Mouse (Mus musculus) testis, adult 2 months (tissue): Measurements from ENCODE around the gene Acot4. TPM values are rescaled to one million over a fixed set of nuclear protein-coding genes. Genes with fewer than 3 reads are reported as not detected.
"Not testable (repeated sequence)": the region's sequence is repeated elsewhere in the genome, so short reads cannot be mapped to it uniquely, and the experiment has no call there.

Source experiments
- H3K27ac ChIP-seq: fragments of 200-500 bp; 2 replicates; pipeline ENCODE4 v1.5.1; 2012; ENCODE audit warnings: low read depth, low read length; ENCODE audit not compliant: control insufficient read depth, insufficient read depth
- H3K27me3 ChIP-seq: fragments of 200-500 bp; 2 replicates; pipeline ENCODE4 v1.6.1; 2012; ENCODE audit warnings: mild to moderate bottlenecking, low read length, moderate library complexity; ENCODE audit not compliant: control insufficient read depth, insufficient read depth
- H3K36me3 ChIP-seq: fragments of 200-500 bp; 2 replicates; pipeline ENCODE4 v1.6.1; 2012; ENCODE audit warnings: mild to moderate bottlenecking, low read length; ENCODE audit not compliant: control insufficient read depth, insufficient read depth
- H3K4me1 ChIP-seq: fragments of 200-500 bp; 2 replicates; pipeline ENCODE4 v1.6.1; 2012; ENCODE audit warnings: low read length; ENCODE audit not compliant: control insufficient read depth, insufficient read depth
- H3K4me3 ChIP-seq: fragments of 200-500 bp; 2 replicates; pipeline ENCODE4 v1.5.1; 2012; ENCODE audit warnings: low read depth, mild to moderate bottlenecking, low read length, moderate library complexity, mixed read lengths; ENCODE audit not compliant: control insufficient read depth
- CTCF ChIP-seq: fragments of 200-500 bp; IDR thresholded peaks from 2 replicates; pipeline ENCODE4 v1.5.1; 2012; ENCODE audit warnings: low read depth, mild to moderate bottlenecking, inconsistent platforms, low read length, moderate library complexity; ENCODE audit not compliant: control insufficient read depth, insufficient read depth, insufficient replicate concordance
- POLR2A ChIP-seq: fragments of 200-500 bp; IDR thresholded peaks from 2 replicates; pipeline ENCODE4 v1.6.1; 2012; ENCODE audit warnings: low read depth, mild to moderate bottlenecking, inconsistent platforms, low read length, moderate library complexity; ENCODE audit not compliant: control insufficient read depth
- polyA plus RNA-seq: library from polyadenylated mRNA; depleted of rRNA; stranded (reverse); fragments of >200 nt; gene quantifications from 2 replicates; pipeline ENCODE4 v1.2.3, GENCODE M21; 2012; rRNA removed

Acot4 gene
- polyA plus RNA-seq, 1 experiment, result 0.11 TPM

- no peak overlapping the region for H3K4me3 ChIP-seq
- TF ChIP-seq POLR2A (no peak), CTCF (no peak)
- H3K36me3 ChIP-seq, result no peaks in the 10 kb centered on the region
- H3K27ac ChIP-seq, result no peak overlapping the region
- H3K27me3 ChIP-seq, result no peaks in the 10 kb centered on the region
- H3K4me1 ChIP-seq, result peaks cover 6% of the 10 kb centered on the region
Observed at GRCm38 (mm10) chr12:84068296-84068695, 30.1 kb downstream of the Acot4 start.

DNA sequence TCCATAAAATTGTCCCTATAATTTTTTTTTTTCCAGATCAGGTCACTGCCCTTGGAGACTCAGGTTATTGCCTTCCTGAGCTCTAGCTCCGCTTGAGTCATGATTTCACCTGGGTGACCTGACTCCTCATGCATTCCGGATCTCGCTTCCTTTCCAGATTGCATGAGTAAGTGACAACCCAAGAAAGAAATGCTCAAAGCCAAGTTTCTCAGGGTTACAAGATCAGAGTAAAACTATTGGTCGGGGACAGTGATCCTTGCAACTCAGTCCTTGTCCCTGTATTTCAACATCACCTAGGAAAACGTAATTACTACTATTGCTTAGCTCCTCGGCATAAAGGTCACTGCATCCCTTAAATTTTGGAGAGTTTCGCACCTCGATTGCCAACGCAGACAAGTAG lies 30.8 kb downstream of the Acot4 start, which contains the start of gene Acot5:
TSS of gene Acot5 (plus strand) at position 340 of the 400 bp plus-strand sequence.
- no peaks in the 10 kb centered on the region for H3K36me3 ChIP-seq
- peaks cover 6% of the 10 kb centered on the region for H3K4me1 ChIP-seq
- TF ChIP-seq POLR2A, result no peak
- no peak for TF ChIP-seq CTCF
- no peak within 1 kb of the TSS for H3K27ac ChIP-seq
- H3K4me3 ChIP-seq, result peak within 1 kb of the TSS; percentile 55
- H3K27me3 ChIP-seq, result no peaks in the 10 kb centered on the region

GRCm38 (mm10) chr12:84069582-84069981 lies 31.4 kb downstream of the Acot4 start:
- not testable (repeated sequence) for H3K36me3 ChIP-seq, H3K27me3 ChIP-seq

GRCm38 (mm10) chr12:84071696-84072095 lies 33.5 kb downstream of the Acot4 start:
- TF ChIP-seq POLR2A, result no peak
- TF ChIP-seq CTCF, result no peak
- no peaks in the 10 kb centered on the region for H3K36me3 ChIP-seq
- H3K27me3 ChIP-seq, result no peaks in the 10 kb centered on the region
- no peak overlapping the region for H3K4me3 ChIP-seq
- no peak overlapping the region for H3K27ac ChIP-seq
- peaks cover 6% of the 10 kb centered on the region for H3K4me1 ChIP-seq

More at GRCm38 (mm10) chr12:84069582-84069981, 31.4 kb downstream of the Acot4 start:
- not testable (repeated sequence) for H3K4me1 ChIP-seq, H3K27ac ChIP-seq
- peak overlapping the region; percentile 55 for H3K4me3 ChIP-seq

GRCm38 (mm10) chr12:84077371-84077990 lies 39.3 kb downstream of the Acot4 start:
- no peaks in the 10 kb centered on the region for H3K36me3 ChIP-seq
- no peak overlapping the region for H3K4me3 ChIP-seq
- no peaks in the 10 kb centered on the region for H3K4me1 ChIP-seq
- H3K27me3 ChIP-seq, result no peaks in the 10 kb centered on the region
- no peak overlapping the region for H3K27ac ChIP-seq
- TF ChIP-seq POLR2A, result no peak
- TF ChIP-seq CTCF, result no peak

DNA sequence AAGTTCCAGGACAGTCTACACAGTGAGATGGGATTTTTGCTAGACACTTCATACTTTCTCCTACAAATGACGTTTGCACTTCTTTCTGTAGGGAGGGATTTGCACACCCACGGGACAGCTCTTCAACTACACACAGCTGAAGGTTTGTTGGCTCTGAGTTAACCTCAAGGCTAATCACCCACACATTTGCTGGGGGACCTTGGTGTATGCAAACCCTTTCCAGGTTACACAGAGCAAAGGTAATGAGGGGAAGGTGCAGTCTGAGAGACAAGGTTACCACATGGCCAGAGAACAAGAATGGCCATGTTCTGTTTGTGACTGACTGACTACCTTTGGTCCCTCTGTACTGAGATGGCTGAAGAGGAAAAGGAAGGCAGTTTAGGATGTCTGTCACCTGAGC lies 45.7 kb downstream of the Acot4 start:
- H3K4me3 ChIP-seq, result no peak overlapping the region
- TF ChIP-seq POLR2A (no peak), CTCF (no peak)
- no peaks in the 10 kb centered on the region for H3K4me1 ChIP-seq
- no peaks in the 10 kb centered on the region for H3K27me3 ChIP-seq
- H3K36me3 ChIP-seq, result no peaks in the 10 kb centered on the region
- H3K27ac ChIP-seq, result peak overlapping the region; percentile 28; the same call in 1 of the 2 replicates

GRCm38 (mm10) chr12:84084581-84084980 lies 46.4 kb downstream of the Acot4 start:
- H3K4me1 ChIP-seq, result no peaks in the 10 kb centered on the region
- no peak for TF ChIP-seq CTCF
- no peak for TF ChIP-seq POLR2A
- no peaks in the 10 kb centered on the region for H3K36me3 ChIP-seq
- H3K27ac ChIP-seq, result no peak overlapping the region
- no peaks in the 10 kb centered on the region for H3K27me3 ChIP-seq
- no peak overlapping the region for H3K4me3 ChIP-seq

- not testable (repeated sequence) for H3K27ac ChIP-seq, H3K4me1 ChIP-seq, H3K36me3 ChIP-seq
Observed at GRCm38 (mm10) chr12:84094666-84095065, 56.5 kb downstream of the Acot4 start.

More at GRCm38 (mm10) chr12:84094666-84095065, 56.5 kb downstream of the Acot4 start:
- not testable (repeated sequence) for H3K4me3 ChIP-seq, H3K27me3 ChIP-seq

Other genes with a start within 250 kb of the Acot4 start
- 24.5 and 25.8 TPM in 2 replicates for gene Numb, start 116.4 kb upstream of the Acot4 start, polyA plus RNA-seq
- 2.4 and 2.9 TPM in 2 replicates for gene Riox1, start 87.8 kb upstream of the Acot4 start, polyA plus RNA-seq
- 33.7 and 40.7 TPM in 2 replicates for gene Heatr4, start 53.5 kb upstream of the Acot4 start, polyA plus RNA-seq
- gene Acot2, start 50.5 kb upstream of the Acot4 start, polyA plus RNA-seq, result 0.94 and 1.6 TPM in 2 replicates
- gene Acot1, start 28.9 kb upstream of the Acot4 start, polyA plus RNA-seq, result 0.73 and 1.8 TPM in 2 replicates
- gene Gm49366, start 556 bp downstream of the Acot4 start, polyA plus RNA-seq, result not detected in 2 replicates
- not detected in 2 replicates for gene Acot3, start 13.8 kb downstream of the Acot4 start, polyA plus RNA-seq
- not detected in 2 replicates for gene Acot5, start 30.9 kb downstream of the Acot4 start, polyA plus RNA-seq
- 0.41 and 0.47 TPM in 2 replicates for gene Acot6, start 62.3 kb downstream of the Acot4 start, polyA plus RNA-seq
- 6.5 and 8.2 TPM in 2 replicates for gene Dnal1, start 76.0 kb downstream of the Acot4 start, polyA plus RNA-seq
- 20.5 and 23.3 TPM in 2 replicates for gene Pnma1, start 110.1 kb downstream of the Acot4 start, polyA plus RNA-seq
- 0.77 and 0.99 TPM in 2 replicates for gene Elmsan1, start 180.5 kb downstream of the Acot4 start, polyA plus RNA-seq
- gene Ptgr2, start 246.9 kb downstream of the Acot4 start, polyA plus RNA-seq, result 8.6 and 11.9 TPM in 2 replicates